Mouse (Mus musculus): ENCODE measurements around the gene Ccnd2.

GRCm38 (mm10) chr6:127157321-127157720 is 5.3 kb upstream of the Ccnd2 start:
- TF ChIP-seq CTCF (IDR thresholded peaks at IDR 0.05) (no peak), EP300 (IDR thresholded peaks at IDR 0.05; ENCODE audit: insufficient read depth, low read depth, low read length) (no peak), POLR2A (IDR thresholded peaks at IDR 0.05; ENCODE audit: insufficient read depth, low read depth, low read length) (no peak)
